Mouse (Mus musculus): ENCODE results near the gene Kctd6. TPM values are rescaled to one million over a fixed set of nuclear protein-coding genes. Genes with fewer than 3 reads are reported as not detected.

The Kctd6 gene
- 10 to 100 TPM; 23.7 to 28.7 TPM for total RNA-seq (2023)

DNA sequence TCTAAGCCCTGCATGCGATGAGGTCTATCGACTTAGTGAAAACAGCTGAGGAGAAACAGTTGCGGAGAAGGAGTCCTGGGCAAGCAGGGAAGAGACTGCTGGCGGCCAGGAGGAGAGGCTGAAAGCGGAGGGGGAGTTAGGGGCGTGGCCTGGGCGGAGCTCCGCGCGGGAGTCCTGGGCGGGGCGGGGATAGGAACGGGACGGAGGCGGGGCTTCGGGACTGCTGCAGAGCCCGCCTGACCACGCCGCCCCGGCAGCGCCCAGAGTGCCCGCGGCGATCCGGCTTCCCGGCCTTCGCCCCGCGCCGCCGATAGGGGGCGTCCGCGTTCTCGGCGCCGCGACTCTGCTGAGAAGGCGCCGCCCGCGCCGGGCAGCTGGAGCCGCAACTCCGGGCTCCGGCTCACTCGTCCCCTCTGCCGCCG, at the start of gene Kctd6:
Kctd6 (plus strand) TSS at position 338 of the 422 bp plus-strand sequence.

DNA sequence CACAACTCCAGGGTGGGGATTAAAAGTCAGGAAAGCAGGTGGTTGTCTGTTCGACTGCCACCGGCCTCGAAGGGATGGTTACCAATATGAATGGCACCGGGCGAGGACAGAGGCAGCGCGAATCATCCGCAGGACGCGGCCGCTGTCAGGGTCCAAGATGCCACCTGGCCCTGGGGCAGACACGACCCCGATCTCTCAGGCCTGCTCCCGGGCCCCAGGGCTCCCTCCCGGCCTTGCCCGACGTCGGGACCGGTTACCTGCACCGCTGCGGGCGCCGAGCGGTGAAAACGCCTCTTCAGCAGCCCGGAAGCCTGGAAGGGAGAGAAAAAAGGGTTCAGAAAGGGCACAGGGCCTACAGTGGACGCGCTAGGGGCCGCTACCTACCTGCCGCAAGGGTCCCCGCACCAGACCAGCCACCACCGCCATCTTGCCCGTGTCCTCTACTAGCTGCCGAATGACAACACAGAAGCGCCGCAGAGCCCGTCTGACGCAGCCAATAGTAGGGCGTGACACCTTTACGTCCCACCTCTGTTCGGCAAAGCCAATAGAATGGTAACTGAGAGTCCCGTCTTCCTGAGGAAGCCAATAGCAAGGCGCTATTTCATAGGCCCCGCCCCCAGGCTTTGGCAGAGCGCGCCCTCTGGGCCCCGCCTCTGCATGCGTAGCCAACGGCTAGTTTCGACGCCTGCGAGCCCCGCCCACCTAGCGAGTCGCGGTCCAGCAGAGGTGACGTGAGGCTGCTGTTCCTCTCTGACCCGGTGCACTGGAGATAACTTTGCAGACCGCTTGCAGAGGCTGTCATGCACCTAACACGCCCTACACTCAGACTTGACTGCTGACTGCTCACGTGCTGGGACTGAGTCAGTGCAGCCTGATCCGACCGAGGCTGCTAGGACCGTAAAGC, 41.2 kb upstream of the Kctd6 start, which contains the start of gene Pdhb:
Pdhb (minus strand) TSS at position 519 of the 904 bp plus-strand sequence.

GRCm38 (mm10) chr14:8259166-8259565, 45.2 kb downstream of the Kctd6 start, which contains the start of gene Acox2:
Gene Acox2, minus strand, starts transcription at chr14:8259353.

Other genes starting within 250 kb of the Kctd6 start
- gene Dnase1l3, start 219.6 kb upstream of the Kctd6 start, total RNA-seq (2023): 10 to 100 TPM; 24.5 to 30.4 TPM
- gene Abhd6, start 211.2 kb upstream of the Kctd6 start, total RNA-seq (2023): 1 to 10 TPM; 2.2 to 2.5 TPM
- gene Rpp14, start 133.8 kb upstream of the Kctd6 start, total RNA-seq (2023): 10 to 100 TPM; 12.7 to 12.9 TPM
- 10 to 100 TPM; 43.4 to 52.1 TPM for gene Pxk, start 115.9 kb upstream of the Kctd6 start, total RNA-seq (2023)
- 100 to 1,000 TPM; 130 to 136 TPM for gene Pdhb, start 41.1 kb upstream of the Kctd6 start, total RNA-seq (2023)
- gene Acox2, start 45.2 kb downstream of the Kctd6 start, total RNA-seq (2023): not detected
- gene Fam107a, start 103.9 kb downstream of the Kctd6 start, total RNA-seq (2023): not detected
- gene Oit1, start 164.6 kb downstream of the Kctd6 start, total RNA-seq (2023): not detected

Measured in monocyte, adult 59 days (primary cell).